Mouse (Mus musculus): ENCODE measurements at regions not wholly inside any gene's neighbourhood (a gene's known extent, or its start where the extent isn't known, plus 50 kb on each side); places are given as distances from the start of the nearest gene placed in this dataset.

GRCm38 (mm10) chr2:116200795-116201194 lies 135.2 kb upstream of the Meis2 start:
- no peak for TF ChIP-seq POLR2A (IDR thresholded peaks at IDR 0.05; ENCODE audit: insufficient read depth, low read depth, low read length)
- no peak for TF ChIP-seq CTCF (IDR thresholded peaks at IDR 0.05; ENCODE audit: insufficient read depth, low read depth, low read length)
